Mouse (Mus musculus): ENCODE measurements around the gene Ecd. TPM values are rescaled to one million over a fixed set of nuclear protein-coding genes. Genes with fewer than 3 reads are reported as not detected.

Ecd gene
- polyA plus RNA-seq (2015; fragmentation: Nextera tagmentation; extraction: Ambion mirVana): 53.6 and 55.6 TPM in 2 replicates

DNA sequence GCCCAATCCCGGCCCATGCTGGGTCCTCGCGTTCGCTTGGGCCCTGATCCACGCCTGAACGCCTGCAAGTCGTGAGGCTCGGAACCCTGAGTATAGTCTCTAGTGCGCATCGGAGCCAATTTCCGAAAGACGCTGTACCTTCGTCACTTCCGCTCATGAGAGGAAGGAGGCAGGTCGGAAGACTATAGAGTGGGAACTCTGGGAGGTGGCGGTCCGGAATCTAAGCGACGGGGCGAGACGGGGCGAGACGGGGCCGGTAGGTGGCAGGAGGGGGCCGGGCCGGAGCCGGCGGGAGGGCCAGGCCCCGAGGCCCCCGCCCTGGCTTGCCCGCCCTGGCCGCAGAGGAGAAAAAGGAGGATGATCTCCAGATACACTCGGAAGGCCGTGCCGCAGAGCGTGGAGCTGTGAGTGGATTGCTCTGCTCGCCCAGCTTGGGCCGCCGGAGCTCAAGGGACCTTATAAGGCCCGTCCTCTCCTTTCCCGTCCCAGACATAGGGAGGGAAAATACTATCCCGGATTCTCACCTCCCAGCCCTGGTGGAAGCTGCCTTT lies at the start of gene Ecd, which contains the start of gene Fam149b:
Gene Ecd (minus strand): TSS at position 131 of the 551 bp plus-strand sequence.
Gene Fam149b (plus strand): TSS at position 172 of the 551 bp plus-strand sequence.
- ATAC-seq (ENCODE audit: low FRiP score, low read depth): peak; percentile 99
- H3K9me3 ChIP-seq: no peaks in the 10 kb centered on the region
- WGBS: 0% methylated on average over 41 of the region's 42 CpGs
- peaks cover 38% of the 10 kb centered on the region for H3K36me3 ChIP-seq
- peak within 1 kb of the TSS; percentile 79 for H3K4me3 ChIP-seq
- peak within 1 kb of the TSS; percentile 82 for H3K4me2 ChIP-seq (replicated peaks)
- H3K27ac ChIP-seq: peak within 1 kb of the TSS; percentile 87
- H3K27me3 ChIP-seq: no peaks in the 10 kb centered on the region
- peak within 1 kb of the TSS; percentile 91 for H3K9ac ChIP-seq
- H3K4me1 ChIP-seq: peaks cover 15% of the 10 kb centered on the region

DNA sequence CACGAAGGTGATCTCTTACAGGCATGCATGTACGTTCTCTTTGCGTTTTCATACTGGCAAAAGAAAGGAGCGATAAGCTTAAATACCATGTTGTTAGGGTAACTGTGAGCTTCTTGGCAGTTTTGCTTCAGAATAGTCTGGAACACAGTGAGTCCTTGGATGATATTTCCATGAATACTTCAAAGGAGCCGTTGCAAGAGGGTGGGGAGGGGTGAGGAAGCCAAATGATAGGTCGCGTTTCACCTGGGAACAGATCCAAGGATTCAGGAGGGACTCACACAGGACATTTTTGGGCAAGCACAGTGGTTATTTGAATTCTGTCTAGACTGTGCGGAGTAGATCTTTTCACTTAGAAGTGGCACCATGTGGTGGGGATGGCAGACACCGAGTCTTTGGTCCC lies 49.3 kb upstream of the Ecd start:
- H3K4me3 ChIP-seq: no peak overlapping the region
- H3K4me1 ChIP-seq: peaks cover 7% of the 10 kb centered on the region
- H3K27me3 ChIP-seq: no peaks in the 10 kb centered on the region
- no peaks in the 10 kb centered on the region for H3K36me3 ChIP-seq
- H3K4me2 ChIP-seq (replicated peaks): no peak overlapping the region
- H3K27ac ChIP-seq: no peak overlapping the region
- no peak overlapping the region for H3K9ac ChIP-seq
- no peaks in the 10 kb centered on the region for H3K9me3 ChIP-seq
- 80% methylated on average over 9 of the region's 9 CpGs for WGBS
- ATAC-seq (ENCODE audit: low FRiP score, low read depth): no peak

DNA sequence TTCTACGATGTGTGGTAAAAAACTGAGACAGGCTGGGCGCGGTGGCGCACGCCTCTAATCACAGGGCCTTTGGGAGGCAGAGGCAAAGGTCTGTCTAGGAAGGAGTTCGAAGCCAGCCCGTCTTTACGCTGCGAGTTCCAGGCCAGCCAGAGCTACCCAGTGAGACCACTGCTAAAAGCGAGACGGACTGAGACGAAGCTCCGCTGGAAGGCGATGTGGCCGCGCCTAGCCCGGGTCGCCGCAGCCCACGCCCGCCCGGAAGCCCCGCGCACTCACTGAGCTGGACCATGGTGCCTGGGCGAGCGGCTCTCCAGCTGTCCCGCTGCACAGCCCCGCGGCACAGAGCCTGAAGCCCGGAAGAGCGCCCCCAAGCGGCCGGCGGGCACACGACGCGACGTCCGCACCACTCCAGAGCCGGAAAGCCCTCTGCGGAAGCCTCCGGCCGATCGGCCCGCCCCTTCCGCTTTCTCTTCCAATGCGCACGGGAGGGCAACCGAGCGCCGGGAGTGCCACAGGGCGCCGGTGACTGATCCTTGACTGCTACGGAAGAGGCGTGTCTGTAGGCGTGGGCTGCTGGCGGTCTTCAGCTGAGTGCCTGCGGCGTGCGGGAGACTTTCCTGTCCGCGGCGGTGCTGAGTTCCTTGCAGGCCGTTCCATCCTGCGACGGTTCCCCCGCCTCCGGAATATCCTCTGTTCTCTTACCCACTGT lies 45.4 kb upstream of the Ecd start, which contains the start of gene Mrps16:
Gene Mrps16 (minus strand): TSS at position 430 of the 709 bp plus-strand sequence.
- peak within 1 kb of the TSS; percentile 68 for H3K4me2 ChIP-seq (replicated peaks)
- H3K4me1 ChIP-seq: peaks cover 17% of the 10 kb centered on the region
- H3K27ac ChIP-seq: peak within 1 kb of the TSS; percentile 81
- H3K27me3 ChIP-seq: no peaks in the 10 kb centered on the region
- WGBS: under 1% methylated on average over 66 of the region's 68 CpGs
- ATAC-seq (ENCODE audit: low FRiP score, low read depth): peak; percentile 94
- no peaks in the 10 kb centered on the region for H3K9me3 ChIP-seq
- H3K36me3 ChIP-seq: peaks cover 16% of the 10 kb centered on the region
- H3K4me3 ChIP-seq: peak within 1 kb of the TSS; percentile 70
- H3K9ac ChIP-seq: peak within 1 kb of the TSS; percentile 91

DNA sequence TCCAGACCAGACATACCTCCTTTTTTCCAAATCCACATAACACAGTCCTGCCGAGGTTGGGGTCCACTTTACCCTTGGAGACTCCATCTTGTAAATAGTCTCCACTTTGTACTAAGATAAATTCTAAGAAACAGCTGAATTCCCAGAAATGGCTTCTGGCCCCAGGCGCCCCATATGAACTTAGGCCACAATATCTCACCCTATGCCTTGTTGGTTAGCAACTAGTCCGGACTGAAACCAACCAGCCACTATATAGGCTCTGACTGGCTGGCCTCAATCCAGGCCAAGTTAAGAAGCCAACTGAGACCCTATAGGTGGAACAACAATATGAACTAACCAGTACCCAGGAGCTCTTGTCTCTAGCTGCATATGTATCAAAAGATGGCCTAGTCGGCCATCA lies 44.4 kb upstream of the Ecd start:
- peaks cover 17% of the 10 kb centered on the region for H3K36me3 ChIP-seq
- no peaks in the 10 kb centered on the region for H3K27me3 ChIP-seq
- no peak for ATAC-seq (ENCODE audit: low FRiP score, low read depth)
- 78% methylated on average over 4 of the region's 4 CpGs for WGBS
- peaks cover 27% of the 10 kb centered on the region for H3K4me1 ChIP-seq
- peak overlapping the region; percentile 68 for H3K4me2 ChIP-seq (replicated peaks)
- H3K9ac ChIP-seq: no peak overlapping the region
- no peaks in the 10 kb centered on the region for H3K9me3 ChIP-seq
- peak overlapping the region; percentile 70; the same call in 1 of the 2 replicates for H3K4me3 ChIP-seq
- no peak overlapping the region for H3K27ac ChIP-seq

DNA sequence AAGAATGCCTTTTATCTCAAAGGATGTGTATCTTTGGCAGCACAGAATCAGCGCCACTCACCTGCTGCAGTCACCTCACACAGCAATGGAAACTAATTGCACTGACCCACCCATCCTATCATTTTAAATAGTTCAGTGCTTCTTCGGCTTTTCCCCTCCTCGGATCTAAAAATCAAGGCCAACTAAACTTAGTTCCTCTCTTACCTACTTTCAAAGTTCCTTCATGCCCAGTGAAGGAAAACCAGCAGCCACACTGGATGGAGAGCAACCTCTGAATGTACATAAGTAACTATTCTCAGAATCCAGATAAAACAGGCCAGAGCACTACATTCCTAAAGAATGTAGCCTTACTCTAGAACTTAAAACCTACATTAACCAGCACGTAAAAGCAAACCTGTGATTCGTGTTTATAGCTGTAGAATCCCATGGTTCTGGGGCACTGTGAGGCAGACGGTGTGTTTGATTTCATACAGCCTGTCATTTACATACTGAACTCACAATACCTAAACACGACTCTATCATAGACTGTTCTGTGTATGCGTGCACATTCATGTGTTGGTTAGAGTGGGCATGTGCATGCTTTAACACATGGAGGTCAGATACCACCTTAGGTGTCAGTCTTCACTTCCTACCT lies 41.6 kb upstream of the Ecd start:
- Histone ChIP-seq H3K27ac (0 out of 2 replicates have a peak overlapping the region, but pooled peaks have one; percentile 77), H3K9me3 (no peaks in the 10 kb centered on the region)
- 88% methylated on average over 8 of the region's 8 CpGs for WGBS

DNA sequence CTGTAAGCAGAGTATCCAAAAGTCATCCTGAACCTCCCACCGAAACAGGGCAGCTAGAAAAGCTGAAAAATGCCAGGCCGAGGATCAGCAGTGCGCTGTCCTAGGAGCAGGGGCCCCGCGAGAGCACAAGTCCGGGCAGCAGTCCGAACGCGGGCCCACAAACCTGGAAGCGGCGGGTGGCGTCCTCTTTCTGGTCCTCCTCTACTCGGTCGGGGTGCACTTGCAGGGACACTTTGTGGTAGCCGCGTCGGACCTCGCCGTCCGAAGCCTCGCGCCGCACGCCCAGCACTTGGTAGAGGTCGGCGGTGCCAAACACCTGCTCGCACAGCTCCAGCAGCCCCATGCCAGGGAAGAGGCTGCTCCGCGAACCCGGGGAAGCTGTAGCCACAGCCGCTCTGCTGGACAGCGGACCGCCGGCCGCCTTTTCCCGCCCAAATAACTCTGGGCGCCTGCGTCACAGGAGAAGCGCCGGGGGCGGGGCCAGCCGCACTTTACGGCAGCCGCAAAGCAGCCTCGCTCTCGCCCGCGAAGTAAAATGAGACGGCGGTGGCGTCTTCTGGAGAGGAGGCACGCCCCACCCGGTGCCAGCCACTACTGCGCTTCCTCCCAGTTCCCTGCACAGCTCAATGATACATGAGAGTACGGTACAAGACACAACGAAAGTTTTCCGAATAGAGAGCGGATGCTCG lies 40.7 kb upstream of the Ecd start, which contains the start of gene Dnajc9:
Gene Dnajc9 (minus strand): TSS at position 470 of the 689 bp plus-strand sequence.
- ATAC-seq (ENCODE audit: low FRiP score, low read depth): peak; percentile 69
- under 1% methylated on average over 58 of the region's 59 CpGs for WGBS
- Histone ChIP-seq H3K27me3 (no peaks in the 10 kb centered on the region), H3K36me3 (peaks cover 49% of the 10 kb centered on the region), H3K4me1 (peaks cover 43% of the 10 kb centered on the region), H3K27ac (peak within 1 kb of the TSS; percentile 77), H3K4me2 (replicated peaks) (peak within 1 kb of the TSS; percentile 74), H3K9ac (peak within 1 kb of the TSS; percentile 88), H3K9me3 (no peaks in the 10 kb centered on the region), H3K4me3 (peak within 1 kb of the TSS; percentile 80)

More for the DNA sequence above, 41.6 kb upstream of the Ecd start:
- no peak for ATAC-seq (ENCODE audit: low FRiP score, low read depth)
- H3K4me1 ChIP-seq: peaks cover 47% of the 10 kb centered on the region
- peak overlapping the region; percentile 80 for H3K4me3 ChIP-seq
- H3K27me3 ChIP-seq: no peaks in the 10 kb centered on the region
- H3K4me2 ChIP-seq (replicated peaks): peak overlapping the region; percentile 74
- peak overlapping the region; percentile 88 for H3K9ac ChIP-seq
- peaks cover 40% of the 10 kb centered on the region for H3K36me3 ChIP-seq

DNA sequence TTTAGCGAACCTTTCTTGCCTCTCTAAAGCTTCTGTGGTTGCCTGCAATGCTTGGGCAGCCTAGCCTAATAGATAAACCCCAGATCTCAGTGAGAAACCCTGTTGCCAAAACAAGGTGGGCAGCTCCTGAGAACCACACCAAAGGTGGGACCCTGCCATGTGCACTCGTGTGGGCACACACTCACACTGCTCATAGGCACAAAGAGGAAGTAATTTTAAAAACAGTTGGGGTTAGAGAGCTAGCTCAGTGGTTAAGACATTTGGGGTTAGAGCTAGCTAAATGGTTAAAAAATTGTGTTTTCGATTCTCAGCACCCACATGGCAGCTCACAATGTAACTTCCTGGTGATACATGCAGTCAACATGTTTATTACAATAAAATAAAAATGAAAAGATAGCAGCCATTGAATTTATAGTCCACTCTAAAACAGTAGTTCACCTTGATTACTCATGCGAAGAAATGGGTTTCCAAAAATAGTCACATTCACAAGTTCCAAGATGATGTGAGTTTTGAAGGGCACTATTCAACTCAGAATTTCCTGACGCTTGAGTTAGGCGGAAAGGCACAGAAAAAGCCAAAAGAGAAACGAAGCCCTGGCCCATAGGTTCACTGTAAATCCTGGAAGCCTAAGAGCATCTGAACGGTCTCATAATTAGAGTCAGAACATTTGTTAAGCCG lies 32.0 kb upstream of the Ecd start:
- ATAC-seq (ENCODE audit: low FRiP score, low read depth): no peak
- H3K9ac ChIP-seq: no peak overlapping the region
- 86% methylated on average over 9 of the region's 9 CpGs for WGBS

DNA sequence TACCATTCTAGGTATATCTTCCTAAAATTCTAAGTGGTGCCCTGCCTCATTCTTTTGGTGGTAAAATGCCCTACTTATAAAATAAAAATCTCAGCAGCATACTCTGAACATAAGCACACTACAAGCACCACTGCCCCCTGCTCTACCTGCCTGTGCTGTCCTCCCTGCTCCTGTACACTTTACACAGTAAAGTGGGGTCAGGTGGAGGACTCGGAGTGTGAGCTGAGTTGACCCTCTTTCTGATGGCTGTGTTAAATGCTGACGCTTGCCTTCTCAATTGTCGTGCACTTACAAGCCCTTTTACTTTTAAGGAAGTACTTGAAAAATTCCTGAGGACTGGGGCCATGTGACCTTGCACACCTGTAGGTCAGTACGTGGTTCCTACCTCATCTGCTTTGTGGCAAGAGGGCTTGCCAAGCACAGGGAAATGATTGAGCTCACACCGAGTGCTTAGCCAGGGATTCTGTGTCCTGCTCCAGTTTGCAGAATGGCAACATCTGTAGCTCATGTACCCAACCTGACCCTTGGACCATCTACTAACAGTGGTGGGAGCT lies 31.2 kb upstream of the Ecd start:
- Histone ChIP-seq H3K36me3 (peaks cover 86% of the 10 kb centered on the region), H3K4me3 (no peak overlapping the region), H3K9ac (no peak overlapping the region), H3K27ac (no peak overlapping the region), H3K27me3 (no peaks in the 10 kb centered on the region), H3K9me3 (no peaks in the 10 kb centered on the region), H3K4me1 (no peaks in the 10 kb centered on the region), H3K4me2 (replicated peaks) (no peak overlapping the region)
- 81% methylated on average over 5 of the region's 5 CpGs for WGBS
- ATAC-seq (ENCODE audit: low FRiP score, low read depth): no peak

More for the DNA sequence above, 32.0 kb upstream of the Ecd start:
- H3K27me3 ChIP-seq: no peaks in the 10 kb centered on the region
- H3K36me3 ChIP-seq: peaks cover 88% of the 10 kb centered on the region
- H3K4me2 ChIP-seq (replicated peaks): no peak overlapping the region
- H3K9me3 ChIP-seq: no peaks in the 10 kb centered on the region
- no peaks in the 10 kb centered on the region for H3K4me1 ChIP-seq
- no peak overlapping the region for H3K4me3 ChIP-seq
- H3K27ac ChIP-seq: no peak overlapping the region

DNA sequence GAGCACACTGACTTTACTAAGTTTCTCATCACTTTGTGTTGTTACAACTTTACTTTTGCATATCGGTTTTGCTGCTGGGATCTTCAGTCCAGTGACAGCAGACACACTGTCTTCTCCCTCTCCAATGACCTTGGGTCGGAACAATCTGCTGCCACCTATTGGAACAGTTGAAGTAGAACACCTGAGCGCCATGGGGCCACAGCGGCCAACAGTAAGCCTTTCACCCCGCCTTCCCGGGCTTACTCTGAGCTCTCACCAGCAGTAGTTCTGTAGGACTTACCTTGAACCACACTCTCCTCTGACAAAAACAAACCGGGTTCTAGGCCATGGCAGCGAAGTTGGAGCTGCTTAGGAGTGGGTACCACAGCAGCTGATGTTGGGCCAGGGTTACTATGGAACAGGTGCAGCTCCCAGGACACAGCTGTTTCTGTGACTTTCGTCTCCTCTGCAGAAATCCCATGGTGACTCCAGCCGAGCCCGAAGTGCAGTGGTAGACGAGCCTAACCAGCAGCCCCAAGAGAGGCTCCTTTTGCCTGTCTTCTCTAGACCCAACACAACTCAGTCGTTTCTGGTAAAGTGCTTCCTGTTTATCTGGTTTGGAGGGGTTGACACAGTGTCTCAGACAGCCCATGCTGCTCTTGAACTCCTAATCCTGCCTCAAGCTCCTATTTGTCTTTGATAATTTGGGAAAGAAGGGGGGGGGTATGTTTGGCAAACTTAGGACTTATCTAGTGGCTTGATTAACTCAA lies 30.6 kb upstream of the Ecd start:
- no peak overlapping the region for H3K4me2 ChIP-seq (replicated peaks)
- no peaks in the 10 kb centered on the region for H3K27me3 ChIP-seq
- no peak overlapping the region for H3K9ac ChIP-seq
- no peak overlapping the region for H3K27ac ChIP-seq
- H3K4me3 ChIP-seq: no peak overlapping the region
- ATAC-seq (ENCODE audit: low FRiP score, low read depth): no peak
- H3K4me1 ChIP-seq: no peaks in the 10 kb centered on the region
- no peaks in the 10 kb centered on the region for H3K9me3 ChIP-seq
- peaks cover 86% of the 10 kb centered on the region for H3K36me3 ChIP-seq
- 36% methylated on average over 13 of the region's 13 CpGs for WGBS

DNA sequence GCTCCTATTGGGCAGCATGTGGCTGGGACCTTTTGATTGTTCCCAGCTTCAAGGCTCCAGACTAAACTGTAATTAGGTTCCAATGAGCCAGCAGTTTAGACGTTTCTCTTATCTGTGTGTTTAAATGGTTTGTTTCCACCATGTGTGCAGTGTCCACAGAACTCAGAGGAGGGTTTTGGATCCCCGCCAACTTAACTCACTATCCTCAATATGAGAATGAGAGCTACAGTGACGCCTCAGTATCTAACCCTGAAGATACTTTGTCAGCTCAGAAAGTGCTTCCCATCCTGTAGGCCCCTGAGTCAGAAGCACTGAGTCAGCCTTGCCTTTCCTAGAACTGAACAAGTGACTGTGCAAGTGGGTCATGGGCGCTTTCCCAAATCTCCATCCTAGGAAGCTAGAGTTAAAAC lies 29.2 kb upstream of the Ecd start:
- Histone ChIP-seq H3K4me2 (replicated peaks) (no peak overlapping the region), H3K4me1 (no peaks in the 10 kb centered on the region), H3K4me3 (no peak overlapping the region), H3K27ac (no peak overlapping the region), H3K9me3 (no peaks in the 10 kb centered on the region), H3K36me3 (peaks cover 86% of the 10 kb centered on the region), H3K27me3 (no peaks in the 10 kb centered on the region), H3K9ac (no peak overlapping the region)
- 82% methylated on average over 4 of the region's 4 CpGs for WGBS
- ATAC-seq (ENCODE audit: low FRiP score, low read depth): no peak
